Mouse (Mus musculus) erythroblast, embryonic 14.5 days (primary cell): ENCODE measurements around the gene Scpep1. TPM values are rescaled to one million over a fixed set of nuclear protein-coding genes. Genes with fewer than 3 reads are reported as not detected.

Source experiments
- H3K27me3 ChIP-seq: 2 replicates; pipeline ENCODE4 v1.6.1; 2012; ENCODE audit warnings: inconsistent platforms; ENCODE audit not compliant: control insufficient read depth
- H3K36me3 ChIP-seq: 2 replicates; pipeline ENCODE4 v1.6.1; 2012; ENCODE audit warnings: mild to moderate bottlenecking, inconsistent platforms; ENCODE audit not compliant: control insufficient read depth
- H3K4me1 ChIP-seq: 2 replicates; pipeline ENCODE4 v1.6.1; 2012; ENCODE audit warnings: inconsistent platforms; ENCODE audit not compliant: control insufficient read depth
- H3K4me3 ChIP-seq: replicated peaks from 2 replicates; pipeline ENCODE3; 2012; ENCODE audit warnings: moderate library complexity, mild to moderate bottlenecking, inconsistent platforms
- H3K9me3 ChIP-seq: 2 replicates; pipeline ENCODE4 v1.6.1; 2012; ENCODE audit warnings: low read length, inconsistent platforms, mixed read lengths; ENCODE audit not compliant: control insufficient read depth
- GATA1 ChIP-seq: IDR thresholded peaks from 2 replicates; pipeline ENCODE4 v1.6.1; 2012; ENCODE audit warnings: low read length, inconsistent platforms, mixed read lengths
- TAL1 ChIP-seq: IDR thresholded peaks from 3 replicates; pipeline ENCODE4 v1.6.1; 2012; ENCODE audit warnings: low read length, inconsistent platforms, mixed read lengths
- polyA plus RNA-seq: library from polyadenylated mRNA; stranded (reverse); fragments of >175 nt; gene quantifications from 2 replicates; pipeline ENCODE4 v1.2.3, GENCODE M21; 2012

Gene Scpep1
- 0.55 and 0.92 TPM in 2 replicates for polyA plus RNA-seq

DNA sequence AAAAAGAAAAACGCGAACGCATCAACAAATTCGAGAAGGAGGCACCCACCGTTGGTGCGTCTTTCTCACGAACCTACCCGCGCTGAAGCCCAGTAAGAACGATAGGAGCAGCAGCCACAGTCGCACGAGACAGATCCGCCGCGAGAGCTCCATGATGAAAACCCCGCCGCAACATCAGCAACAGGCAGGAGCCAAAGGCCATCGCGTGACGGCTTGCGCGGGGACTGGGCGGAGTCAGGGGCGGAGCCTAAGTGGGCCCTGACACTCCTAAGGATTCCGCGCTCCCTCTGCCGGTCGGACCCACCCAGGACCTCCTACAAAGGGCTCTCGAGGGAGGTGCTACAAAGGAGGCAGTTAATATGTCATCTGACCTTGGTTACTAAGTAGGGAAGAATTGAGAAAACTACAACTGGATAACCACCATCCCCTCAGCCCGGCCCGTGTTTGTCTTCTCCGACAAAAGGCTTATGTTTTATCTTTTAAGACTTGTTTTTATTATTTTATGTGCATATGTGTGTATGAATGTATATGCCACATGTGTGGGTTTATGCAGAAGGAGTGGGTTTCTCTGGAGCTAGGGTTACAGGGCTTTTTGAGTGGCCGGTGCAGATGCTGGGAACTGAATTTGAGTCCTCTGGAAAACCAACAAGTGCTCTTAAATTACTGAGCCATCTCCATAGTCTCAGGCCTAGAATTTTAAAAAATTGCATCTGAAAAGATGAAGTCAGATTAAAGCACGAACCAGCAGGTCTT lies at the start of gene Scpep1:
Gene Scpep1, minus strand, starts transcription at position 249 of the 753 bp plus-strand sequence.
- Histone ChIP-seq H3K36me3 (peaks cover 13% of the 10 kb centered on the region), H3K4me1 (peaks cover 38% of the 10 kb centered on the region), H3K4me3 (peak within 1 kb of the TSS; percentile 66), H3K9me3 (no peaks in the 10 kb centered on the region), H3K27me3 (no peaks in the 10 kb centered on the region)
- TF ChIP-seq GATA1, result no peak
- no peak for TF ChIP-seq TAL1

DNA sequence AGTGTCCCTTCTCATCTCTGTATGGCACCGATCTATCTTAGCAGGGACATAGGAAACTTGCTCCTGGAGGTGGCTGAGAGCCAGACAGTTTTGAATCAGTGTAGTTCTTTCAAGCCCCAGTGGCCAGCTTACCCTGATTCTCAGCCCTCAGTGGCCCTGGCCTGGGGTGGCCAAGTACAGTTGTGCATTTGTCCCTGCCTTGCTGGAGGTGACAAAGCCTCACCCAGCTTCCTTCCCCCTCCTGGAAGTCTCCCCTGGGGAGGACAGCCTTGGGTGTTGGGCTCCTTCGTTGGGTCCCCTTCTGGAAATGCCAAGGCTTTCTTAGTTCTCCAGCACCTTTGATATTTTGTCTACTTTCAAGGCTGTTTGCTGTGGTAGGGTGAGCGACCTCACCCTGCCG lies 48.5 kb upstream of the Scpep1 start:
- Histone ChIP-seq H3K9me3 (no peaks in the 10 kb centered on the region), H3K36me3 (peaks cover 66% of the 10 kb centered on the region), H3K27me3 (no peaks in the 10 kb centered on the region), H3K4me3 (no peak overlapping the region), H3K4me1 (peaks cover 52% of the 10 kb centered on the region)
- no peak for TF ChIP-seq GATA1
- TF ChIP-seq TAL1, result no peak

DNA sequence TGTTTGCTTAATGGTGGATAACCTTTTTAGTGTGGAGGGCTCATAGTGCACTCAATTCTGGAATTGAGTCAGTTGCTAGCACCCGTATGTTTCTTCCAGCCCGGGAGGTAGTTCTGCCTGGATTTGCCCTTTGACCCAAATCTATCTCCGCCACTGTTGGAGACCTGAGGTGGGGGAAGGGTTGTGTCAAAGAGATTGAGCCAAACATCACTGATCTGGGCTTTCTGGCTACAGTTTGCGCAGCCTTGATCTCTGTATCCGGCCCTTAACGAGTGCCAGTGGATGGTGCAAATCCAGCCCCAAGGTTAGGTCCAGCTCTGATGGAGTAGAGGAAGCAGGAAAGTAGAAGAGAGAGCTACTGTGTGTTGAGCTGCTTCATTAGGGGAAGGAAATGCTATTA lies 47.8 kb upstream of the Scpep1 start:
- TF ChIP-seq TAL1 (no peak), GATA1 (no peak)
- Histone ChIP-seq H3K36me3 (peaks cover 60% of the 10 kb centered on the region), H3K4me1 (peaks cover 58% of the 10 kb centered on the region), H3K27me3 (no peaks in the 10 kb centered on the region), H3K9me3 (no peaks in the 10 kb centered on the region), H3K4me3 (no peak overlapping the region)

DNA sequence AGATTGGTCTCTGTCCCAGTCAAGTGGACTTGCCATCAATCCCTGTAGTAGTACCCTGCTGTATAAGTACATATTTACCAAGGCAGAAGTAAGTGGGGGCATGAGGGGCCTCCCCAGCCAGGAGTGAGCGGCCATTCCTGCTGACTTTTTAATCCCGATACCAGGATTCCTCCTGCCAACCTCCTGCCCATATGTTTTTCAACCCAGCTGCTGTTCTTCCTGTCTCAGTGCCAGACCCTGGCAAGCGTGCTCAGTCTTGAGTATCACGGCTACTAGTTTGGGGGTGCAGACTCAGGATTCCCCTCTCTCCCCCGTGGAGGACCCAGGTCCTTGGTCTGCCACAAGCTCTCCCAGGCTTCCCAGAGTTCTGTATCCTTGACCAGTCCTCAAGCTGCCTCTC lies 47.4 kb upstream of the Scpep1 start:
- peak overlapping the region; percentile 24 for H3K4me3 ChIP-seq
- no peaks in the 10 kb centered on the region for H3K9me3 ChIP-seq
- no peak for TF ChIP-seq GATA1
- TF ChIP-seq TAL1, result no peak
- H3K27me3 ChIP-seq, result no peaks in the 10 kb centered on the region
- H3K36me3 ChIP-seq, result peaks cover 58% of the 10 kb centered on the region
- H3K4me1 ChIP-seq, result peaks cover 62% of the 10 kb centered on the region

DNA sequence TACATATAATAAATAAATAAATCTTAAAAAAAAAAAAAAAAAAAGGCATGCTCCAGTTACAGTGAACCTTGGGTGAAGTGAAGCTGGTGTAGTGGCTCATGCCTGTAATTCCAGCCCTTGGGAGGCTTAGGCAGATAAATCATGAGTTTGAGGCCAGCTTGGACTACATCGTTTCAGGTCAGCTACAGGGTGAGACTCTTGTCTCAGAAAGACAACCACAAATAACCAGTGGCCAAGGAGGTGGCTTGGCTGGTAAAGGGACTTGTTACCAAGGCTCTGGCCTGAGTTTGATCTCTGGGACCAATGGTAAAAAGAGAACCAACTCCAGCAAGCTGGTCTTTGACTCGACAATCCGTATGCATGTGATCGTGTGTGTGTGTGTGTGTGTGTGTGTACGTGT lies 46.8 kb upstream of the Scpep1 start:
- TF ChIP-seq GATA1 (no peak), TAL1 (no peak)
- Histone ChIP-seq H3K9me3 (no peaks in the 10 kb centered on the region), H3K36me3 (peaks cover 52% of the 10 kb centered on the region), H3K4me1 (peaks cover 62% of the 10 kb centered on the region), H3K4me3 (peak overlapping the region; percentile 26), H3K27me3 (no peaks in the 10 kb centered on the region)

DNA sequence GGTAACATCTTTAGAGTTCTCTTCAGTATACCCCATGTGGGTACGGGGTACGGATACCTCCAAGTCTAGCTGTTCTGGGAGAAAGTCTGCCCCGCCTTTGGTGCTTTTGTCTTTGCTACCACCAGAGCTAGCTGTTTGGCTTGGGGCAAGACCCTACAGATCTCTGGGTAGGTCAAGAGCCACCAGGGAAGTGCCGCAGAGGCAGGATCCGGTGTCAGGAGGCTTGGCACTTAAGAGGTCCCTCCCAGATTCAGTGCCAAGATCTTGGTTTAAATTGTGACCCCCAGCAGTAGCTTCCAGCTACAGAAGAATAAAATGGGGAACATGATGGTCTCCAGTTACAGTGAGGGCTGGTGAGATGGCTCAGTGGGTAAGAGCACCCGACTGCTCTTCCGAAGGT lies 46.3 kb upstream of the Scpep1 start:
- peaks cover 50% of the 10 kb centered on the region for H3K36me3 ChIP-seq
- H3K27me3 ChIP-seq, result no peaks in the 10 kb centered on the region
- peaks cover 67% of the 10 kb centered on the region for H3K4me1 ChIP-seq
- no peaks in the 10 kb centered on the region for H3K9me3 ChIP-seq
- TF ChIP-seq TAL1 (no peak), GATA1 (no peak)
- H3K4me3 ChIP-seq, result peak overlapping the region; percentile 70

DNA sequence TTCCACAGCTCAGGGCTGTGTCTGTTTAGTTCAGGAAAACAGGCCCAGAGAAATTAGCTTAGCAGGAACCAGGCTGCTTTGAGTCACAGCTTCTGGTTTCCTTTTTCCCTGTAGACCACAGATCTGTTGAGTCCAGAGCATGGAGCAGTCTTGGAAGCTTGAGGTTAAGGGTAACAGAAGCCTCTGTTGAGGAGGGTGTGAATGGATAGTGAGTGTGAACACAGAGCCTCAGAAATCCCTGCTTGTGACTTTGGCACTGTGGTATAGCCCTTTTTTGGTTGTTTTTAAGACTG lies 45.2 kb upstream of the Scpep1 start:
- peaks cover 70% of the 10 kb centered on the region for H3K4me1 ChIP-seq

DNA sequence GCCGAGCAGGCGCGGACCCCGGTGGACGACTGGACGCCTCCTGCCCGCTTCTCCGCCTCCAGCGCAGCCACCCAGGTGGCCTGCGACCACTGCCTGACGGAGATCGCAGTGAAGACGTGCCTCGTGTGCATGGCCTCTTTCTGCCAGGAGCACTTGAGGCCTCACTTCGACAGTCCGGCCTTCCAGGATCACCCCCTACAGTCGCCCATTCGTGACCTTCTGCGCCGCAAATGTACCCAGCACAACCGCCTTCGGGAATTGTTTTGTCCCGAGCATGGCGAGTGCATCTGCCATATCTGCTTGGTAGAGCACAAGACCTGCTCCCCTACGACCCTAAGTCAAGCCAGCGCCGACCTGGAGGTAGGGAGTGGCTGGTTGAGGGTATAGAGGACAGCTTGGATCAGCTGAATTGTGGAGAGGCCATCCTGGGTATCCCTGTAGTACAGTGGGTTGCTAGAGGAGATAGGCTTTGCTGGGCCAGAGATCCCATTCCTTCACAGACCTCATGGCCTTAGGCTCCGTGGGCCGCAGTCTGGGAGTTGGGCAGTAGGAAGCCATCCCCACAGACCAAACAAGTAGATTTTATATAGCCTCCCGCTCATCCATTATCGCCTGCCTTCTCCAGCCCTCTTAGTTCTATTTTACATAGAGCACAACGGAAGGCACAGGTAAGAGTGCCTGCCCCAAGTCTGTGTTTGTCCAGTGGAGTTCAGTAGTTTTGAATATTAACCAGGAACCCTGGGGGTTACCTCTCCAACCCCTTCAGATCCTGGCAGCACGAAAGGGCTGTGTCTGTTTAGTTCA lies 44.7 kb upstream of the Scpep1 start:
- H3K4me1 ChIP-seq, result peaks cover 70% of the 10 kb centered on the region
- peak overlapping the region; percentile 70 for H3K4me3 ChIP-seq
- peaks cover 33% of the 10 kb centered on the region for H3K36me3 ChIP-seq
- TF ChIP-seq GATA1, result no peak
- no peaks in the 10 kb centered on the region for H3K27me3 ChIP-seq
- no peaks in the 10 kb centered on the region for H3K9me3 ChIP-seq

More for the DNA sequence above, 45.2 kb upstream of the Scpep1 start:
- H3K9me3 ChIP-seq, result no peaks in the 10 kb centered on the region
- peaks cover 39% of the 10 kb centered on the region for H3K36me3 ChIP-seq
- H3K4me3 ChIP-seq, result peak overlapping the region; percentile 70
- TF ChIP-seq GATA1, result no peak
- TF ChIP-seq TAL1, result no peak
- H3K27me3 ChIP-seq, result no peaks in the 10 kb centered on the region

DNA sequence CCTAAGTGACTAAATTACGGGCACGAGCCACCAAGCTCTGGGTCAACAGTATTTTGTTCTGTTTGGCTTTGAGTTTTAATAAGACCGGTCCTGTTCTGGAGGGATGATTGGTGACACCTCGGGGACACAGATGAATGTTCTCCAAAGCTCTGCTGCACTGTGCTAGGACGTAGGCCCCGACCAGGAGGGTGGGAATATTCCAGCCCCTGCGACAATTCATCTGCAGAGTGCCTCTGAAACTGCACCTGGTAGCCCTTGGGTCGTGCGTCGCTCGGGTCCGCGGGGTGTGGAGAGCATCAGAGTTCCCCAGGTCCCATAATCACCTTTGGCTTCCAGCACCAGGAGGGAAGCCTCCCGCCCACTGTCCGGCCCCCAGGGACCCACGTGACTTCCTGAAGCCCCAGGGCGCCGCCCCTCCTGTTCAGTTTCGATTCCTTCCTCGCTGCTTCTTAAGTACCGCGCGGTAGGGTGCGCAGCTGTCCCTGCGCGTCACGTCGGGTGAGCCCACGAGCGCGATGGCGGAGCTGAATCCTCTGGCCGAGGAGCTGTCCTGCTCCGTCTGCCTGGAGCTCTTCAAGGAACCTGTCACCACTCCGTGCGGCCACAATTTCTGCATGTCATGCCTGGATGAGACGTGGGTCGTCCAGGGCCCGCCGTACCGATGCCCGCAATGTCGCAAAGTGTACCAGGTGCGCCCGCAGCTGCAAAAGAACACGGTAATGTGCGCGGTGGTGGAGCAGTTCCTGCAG lies 43.9 kb upstream of the Scpep1 start, which contains the start of gene Trim25:
Gene Trim25, plus strand, starts transcription at position 403 of the 749 bp plus-strand sequence.
- Histone ChIP-seq H3K4me3 (peak within 1 kb of the TSS; percentile 70), H3K9me3 (no peaks in the 10 kb centered on the region), H3K27me3 (no peaks in the 10 kb centered on the region), H3K36me3 (peaks cover 28% of the 10 kb centered on the region), H3K4me1 (peaks cover 66% of the 10 kb centered on the region)
- no peak for TF ChIP-seq GATA1
